Mouse (Mus musculus) fibroblast of lung, adult 2 months (primary cell): ENCODE data around the gene Kctd17.

Experiments
- DNase-seq: peaks from one replicate; pipeline ENCODE4 v3.0.0-alpha.2; 2011; ENCODE audit warnings: low read depth

The Kctd17 gene

GRCm38 (mm10) chr15:78481448-78482000 is 53.2 kb downstream of the Kctd17 start:
- DNase-seq, result no peak

GRCm38 (mm10) chr15:78482518-78482917 is 54.2 kb downstream of the Kctd17 start:
- DNase-seq, result no peak

GRCm38 (mm10) chr15:78483311-78483710 is 54.9 kb downstream of the Kctd17 start:
- DNase-seq, result peak; percentile 30

- DNase-seq, result no peak
These were observed 58.2 kb downstream of the Kctd17 start for GRCm38 (mm10) chr15:78486564-78486963.

GRCm38 (mm10) chr15:78487066-78487465 is 58.7 kb downstream of the Kctd17 start:
- DNase-seq, result no peak
